Mouse (Mus musculus) neural tube, embryonic 11.5 days (tissue): ENCODE results near the gene Leng1. TPM values are rescaled to one million over a fixed set of nuclear protein-coding genes. Genes with fewer than 3 reads are reported as not detected.

Experiments used
- ATAC-seq: fragments of 200-750 bp; cut with Nextera tagmentation; 2 replicates; pipeline ENCODE4 v1.8.0; 2017; ENCODE audit warnings: moderate number of reproducible peaks, mild to moderate bottlenecking, moderate TSS enrichment, moderate library complexity; ENCODE audit not compliant: insufficient read depth, low FRiP score, low TSS enrichment
- DNase-seq: peaks from one replicate; pipeline ENCODE4 v3.0.0-alpha.2; 2015; ENCODE audit warnings: low spot score
- H3K27ac ChIP-seq: fragments of 300-500 bp; sonication (generic); 2 replicates; pipeline ENCODE4 v1.5.1; 2014; ENCODE audit warnings: low read depth, mild to moderate bottlenecking, low read length
- H3K27me3 ChIP-seq: fragments of 300-500 bp; sonication (generic); 2 replicates; pipeline ENCODE4 v1.6.1; 2014; ENCODE audit warnings: mild to moderate bottlenecking, low read length, mixed read lengths; ENCODE audit not compliant: control insufficient read depth, insufficient read depth
- H3K36me3 ChIP-seq: fragments of 300-500 bp; sonication (generic); 2 replicates; pipeline ENCODE4 v1.6.1; 2014; ENCODE audit warnings: mild to moderate bottlenecking, low read length, moderate library complexity, mixed read lengths; ENCODE audit not compliant: control insufficient read depth, insufficient read depth
- H3K4me1 ChIP-seq: fragments of 300-500 bp; sonication (generic); 2 replicates; pipeline ENCODE4 v1.6.1; 2014; ENCODE audit warnings: low read length, mixed read lengths; ENCODE audit not compliant: control insufficient read depth, insufficient read depth
- H3K4me2 ChIP-seq: fragments of 300-500 bp; sonication (generic); 2 replicates; pipeline ENCODE4 v1.6.1; 2014; ENCODE audit warnings: low read depth, mild to moderate bottlenecking, moderate library complexity
- H3K4me3 ChIP-seq: fragments of 300-500 bp; sonication (generic); 2 replicates; pipeline ENCODE4 v1.5.1; 2014; ENCODE audit warnings: low read depth, low read length
- H3K9ac ChIP-seq: fragments of 300-500 bp; sonication (generic); 2 replicates; pipeline ENCODE4 v1.6.1; 2014; ENCODE audit warnings: mild to moderate bottlenecking, low read length
- H3K9me3 ChIP-seq: fragments of 300-500 bp; sonication (generic); 2 replicates; pipeline ENCODE4 v1.6.1; 2016; ENCODE audit warnings: low read length; ENCODE audit not compliant: control insufficient read depth
- WGBS: fragments of 180-500 bp; shearing (Covaris S2); extraction: QIAGEN DNeasy Blood & Tissue Kit; methylation state at CpG from one replicate; pipeline ENCODE4 v1.1.7; 2014; 5-methylcytosine and 5-hydroxymethylcytosine counted together
- polyA plus RNA-seq: library from polyadenylated mRNA; unstranded; fragments of >200 nt; fragmentation: Nextera tagmentation; extraction: Ambion mirVana; gene quantifications from 2 replicates; pipeline ENCODE4 v1.2.1, GENCODE M21; 2014

Leng1 gene
- polyA plus RNA-seq, 1 experiment from 2014 or later = 18.2 TPM

GRCm38 (mm10) chr7:3693809-3694075, 28.1 kb upstream of the Leng1 start:
- Histone ChIP-seq H3K9me3 (no peaks in the 10 kb centered on the region), H3K36me3 (no peaks in the 10 kb centered on the region; the same call in 1 of the 2 replicates), H3K4me2 (peak overlapping the region; percentile 78), H3K4me3 (peak overlapping the region; percentile 53), H3K27ac (peak overlapping the region; percentile 88), H3K4me1 (0 out of 2 replicates have a peak, but pooled peaks cover 11% of the 10 kb centered on the region), H3K27me3 (no peaks in the 10 kb centered on the region), H3K9ac (peak overlapping the region; percentile 75)
- WGBS = under 1% methylated on average over 18 of the region's 18 CpGs
- ATAC-seq (no peak), DNase-seq (no peak)

GRCm38 (mm10) chr7:3692987-3693808, 27.6 kb upstream of the Leng1 start, which contains the start of gene Mboat7:
Mboat7 (minus strand) TSS chr7:3693523.
- Histone ChIP-seq H3K4me2 (peak within 1 kb of the TSS; percentile 78), H3K27me3 (no peaks in the 10 kb centered on the region), H3K36me3 (no peaks in the 10 kb centered on the region; the same call in 1 of the 2 replicates), H3K27ac (peak within 1 kb of the TSS; percentile 88), H3K9me3 (no peaks in the 10 kb centered on the region), H3K4me3 (peak within 1 kb of the TSS; percentile 53), H3K9ac (peak within 1 kb of the TSS; percentile 75), H3K4me1 (0 out of 2 replicates have a peak, but pooled peaks cover 11% of the 10 kb centered on the region)
- WGBS = under 1% methylated on average over 55 of the region's 55 CpGs
- peak; percentile 94 for DNase-seq
- ATAC-seq = peak; percentile 88

GRCm38 (mm10) chr7:3692382-3692986, 26.8 kb upstream of the Leng1 start, which contains the start of gene Tsen34:
Tsen34 (plus strand) TSS chr7:3692863.
- Histone ChIP-seq H3K4me3 (peak within 1 kb of the TSS; percentile 53), H3K27ac (peak within 1 kb of the TSS; percentile 88), H3K4me2 (peak within 1 kb of the TSS; percentile 78), H3K9ac (peak within 1 kb of the TSS; percentile 75), H3K4me1 (0 out of 2 replicates have a peak, but pooled peaks cover 11% of the 10 kb centered on the region), H3K36me3 (no peaks in the 10 kb centered on the region; the same call in 1 of the 2 replicates), H3K9me3 (no peaks in the 10 kb centered on the region), H3K27me3 (no peaks in the 10 kb centered on the region)
- WGBS = under 1% methylated on average over 49 of the region's 49 CpGs
- ATAC-seq (peak; percentile 66; the same call in 1 of the 2 replicates), DNase-seq (no peak)

GRCm38 (mm10) chr7:3691919-3692318, 26.3 kb upstream of the Leng1 start:
- no peak overlapping the region for H3K27ac ChIP-seq
- 0 out of 2 replicates have a peak, but pooled peaks cover 11% of the 10 kb centered on the region for H3K4me1 ChIP-seq
- DNase-seq (no peak), ATAC-seq (no peak)
- H3K4me2 ChIP-seq = peak overlapping the region; percentile 78
- no peaks in the 10 kb centered on the region for H3K27me3 ChIP-seq
- WGBS = 42% methylated on average over 3 of the region's 3 CpGs
- H3K4me3 ChIP-seq = peak overlapping the region; percentile 53
- no peaks in the 10 kb centered on the region; the same call in 1 of the 2 replicates for H3K36me3 ChIP-seq
- H3K9me3 ChIP-seq = no peaks in the 10 kb centered on the region
- peak overlapping the region; percentile 75 for H3K9ac ChIP-seq

- Histone ChIP-seq H3K4me1 (peaks cover 4% of the 10 kb centered on the region), H3K9ac (no peak overlapping the region; the same call in 1 of the 2 replicates), H3K4me3 (no peak overlapping the region), H3K27me3 (no peaks in the 10 kb centered on the region), H3K4me2 (no peak overlapping the region), H3K27ac (no peak overlapping the region), H3K36me3 (peaks cover 3% of the 10 kb centered on the region), H3K9me3 (no peaks in the 10 kb centered on the region)
- ATAC-seq (peak; percentile 31; the same call in 1 of the 2 replicates), DNase-seq (no peak)
- 82% methylated on average over 31 of the region's 31 CpGs for whole genome bisulfite sequencing
These were observed 20.0 kb upstream of the Leng1 start for GRCm38 (mm10) chr7:3685400-3686187.

GRCm38 (mm10) chr7:3684698-3685097, 19.1 kb upstream of the Leng1 start:
- Histone ChIP-seq H3K4me3 (no peak overlapping the region), H3K9me3 (no peaks in the 10 kb centered on the region), H3K36me3 (peaks cover 3% of the 10 kb centered on the region), H3K27ac (no peak overlapping the region), H3K4me2 (no peak overlapping the region), H3K27me3 (no peaks in the 10 kb centered on the region), H3K4me1 (peaks cover 4% of the 10 kb centered on the region), H3K9ac (no peak overlapping the region)
- DNase-seq (no peak), ATAC-seq (no peak)
- WGBS = 80% methylated on average over 8 of the region's 8 CpGs

GRCm38 (mm10) chr7:3683908-3684550, 18.4 kb upstream of the Leng1 start:
- no peak overlapping the region for H3K4me2 ChIP-seq
- H3K27me3 ChIP-seq = no peaks in the 10 kb centered on the region
- H3K27ac ChIP-seq = 0 out of 2 replicates have a peak overlapping the region, but pooled peaks have one; percentile 27
- peaks cover 3% of the 10 kb centered on the region; the same call in 1 of the 2 replicates for H3K36me3 ChIP-seq
- no peaks in the 10 kb centered on the region for H3K9me3 ChIP-seq
- ATAC-seq = peak; percentile 61
- no peak overlapping the region for H3K4me3 ChIP-seq
- peaks cover 4% of the 10 kb centered on the region for H3K4me1 ChIP-seq
- 77% methylated on average over 10 of the region's 10 CpGs for WGBS
- no peak overlapping the region for H3K9ac ChIP-seq
- DNase-seq = peak; percentile 25

GRCm38 (mm10) chr7:3677342-3677741, 11.7 kb upstream of the Leng1 start, which contains the start of gene Tmc4:
Tmc4 (minus strand) TSS chr7:3677553.
- no peak for DNase-seq
- Histone ChIP-seq H3K9ac (no peak within 1 kb of the TSS), H3K27me3 (no peaks in the 10 kb centered on the region), H3K4me2 (no peak within 1 kb of the TSS), H3K27ac (no peak within 1 kb of the TSS), H3K36me3 (no peaks in the 10 kb centered on the region; the same call in 1 of the 2 replicates), H3K4me1 (no peaks in the 10 kb centered on the region), H3K9me3 (no peaks in the 10 kb centered on the region), H3K4me3 (no peak within 1 kb of the TSS)
- 60% methylated on average over 9 of the region's 9 CpGs for WGBS
- no peak for ATAC-seq
